Mouse (Mus musculus): Measurements from ENCODE around the gene Axin2. TPM values are rescaled to one million over a fixed set of nuclear protein-coding genes. Genes with fewer than 3 reads are reported as not detected.
A peak's percentile ranks its signal among the peaks of the same experiment; 100 is the strongest.

Axin2 gene
- total RNA-seq, 2 experiments from 2014 or later, result 5.8 to 6.3 TPM

DNA sequence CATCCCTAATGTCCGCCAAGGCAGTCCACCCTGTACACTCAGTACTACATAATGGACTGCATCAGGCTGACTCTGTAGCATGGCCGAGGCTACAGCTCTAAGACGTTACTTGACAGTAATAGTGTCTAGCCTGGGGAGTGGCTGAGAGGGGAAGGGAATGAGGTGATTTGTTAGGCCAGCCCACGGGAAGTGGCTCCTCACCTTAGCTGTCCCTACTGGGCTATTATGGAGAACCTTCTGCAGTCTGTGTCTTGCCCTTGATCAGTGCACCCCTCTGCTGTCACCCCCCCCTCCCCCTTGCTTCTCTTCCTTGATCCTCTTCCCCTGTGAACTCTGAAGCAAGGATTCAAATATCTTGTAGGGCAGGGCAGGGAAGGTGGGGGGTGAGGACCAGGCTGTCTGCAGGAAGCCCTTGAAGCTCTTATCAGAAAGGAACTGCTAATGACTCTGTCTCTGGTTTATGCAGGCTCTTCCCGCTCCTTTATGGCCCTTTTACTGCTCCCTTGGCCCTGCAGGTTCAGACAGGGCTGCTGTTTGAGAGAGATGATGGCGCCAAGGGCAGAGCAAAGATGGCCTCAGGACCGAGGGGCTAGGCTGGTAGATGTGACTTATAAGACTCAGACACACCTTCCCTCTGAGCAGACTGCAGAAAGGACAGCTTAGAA, 13.4 kb upstream of the Axin2 start:
- DNase-seq, result no peak

DNA sequence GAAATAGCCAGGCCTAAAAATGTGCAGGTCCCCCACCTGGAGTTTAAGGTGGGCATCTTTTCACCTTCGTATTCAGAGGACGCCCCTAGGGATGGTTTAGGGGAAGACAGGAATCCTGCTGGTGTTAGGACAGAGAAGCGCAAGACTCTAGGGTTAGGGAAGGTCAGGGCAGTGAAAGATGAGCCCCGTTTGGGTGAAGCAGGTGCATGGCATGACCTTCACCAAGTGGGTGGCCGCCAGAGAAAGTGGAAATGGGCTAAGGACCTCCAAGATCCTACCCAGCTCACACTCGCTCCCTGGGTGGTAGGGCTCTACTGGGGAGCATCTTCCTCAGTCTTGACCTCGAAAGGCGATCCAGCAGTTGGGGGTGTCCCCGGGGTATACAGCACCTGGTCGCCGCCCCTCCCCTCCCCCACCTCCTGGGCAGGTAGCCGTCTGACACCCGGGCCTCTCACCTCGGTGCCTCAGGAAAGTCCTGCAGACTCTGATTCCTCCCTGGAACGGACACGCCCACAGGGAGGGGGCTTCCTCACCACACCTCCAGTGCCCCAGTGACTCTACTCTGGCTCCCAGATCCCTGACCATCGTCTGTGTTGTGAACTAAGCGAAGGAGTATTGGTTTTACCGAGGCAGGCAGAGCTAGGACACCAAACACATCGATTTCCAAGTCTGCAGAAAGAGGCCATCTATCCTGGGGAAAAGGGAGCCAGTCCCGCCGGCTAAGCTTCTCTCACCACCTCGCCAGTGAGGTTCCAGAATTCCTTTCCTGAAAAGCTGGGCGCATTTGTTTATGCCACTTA, 10.6 kb upstream of the Axin2 start:
- DNase-seq, result no peak

DNA sequence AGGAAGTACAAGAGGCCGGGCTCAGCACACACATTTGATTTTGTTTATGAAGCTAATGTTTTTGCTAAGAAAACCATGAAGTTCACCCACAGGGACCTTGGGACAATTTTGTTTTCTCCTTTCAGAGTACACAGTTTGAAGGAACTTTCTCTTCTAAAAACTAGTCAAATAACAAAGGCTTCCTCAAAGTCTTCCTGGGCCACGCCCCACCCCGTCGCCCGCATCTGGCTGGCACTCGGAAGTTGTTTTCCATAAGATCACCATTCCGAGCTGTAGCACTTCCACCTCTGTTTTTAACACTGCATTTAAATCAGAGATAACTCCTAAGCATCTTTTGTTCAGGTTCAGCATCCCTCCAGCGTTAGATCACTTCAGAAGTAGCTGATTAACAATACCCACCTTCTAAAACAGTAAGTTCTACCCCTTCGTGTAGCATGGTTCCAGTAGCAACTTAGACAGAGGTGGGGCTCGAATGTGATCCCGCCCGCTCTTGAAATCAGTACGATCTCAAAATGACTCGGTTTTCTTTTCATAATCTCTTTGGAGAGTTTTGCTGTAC, 9.7 kb upstream of the Axin2 start:
- no peak for DNase-seq

DNA sequence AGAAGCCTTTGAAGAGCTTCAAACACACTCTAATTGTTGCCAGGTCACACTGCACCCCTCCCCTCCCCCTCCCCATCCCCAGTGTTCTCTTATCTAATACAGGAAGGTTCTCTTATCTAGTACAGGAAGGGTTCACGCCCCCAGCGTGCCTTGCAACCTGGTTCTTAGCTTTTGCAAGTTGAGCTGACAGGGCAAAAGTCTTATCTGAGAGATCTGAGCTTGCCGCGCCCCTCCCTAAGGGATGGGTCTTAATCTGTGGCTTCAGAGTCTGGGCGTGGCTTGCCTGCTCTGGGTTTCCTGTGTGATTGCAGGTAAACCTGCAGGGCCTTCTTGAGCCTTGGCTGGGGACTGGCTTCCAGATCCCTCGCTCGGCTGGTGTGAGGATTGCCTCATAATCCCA, 9.2 kb upstream of the Axin2 start:
- DNase-seq, result no peak

DNA sequence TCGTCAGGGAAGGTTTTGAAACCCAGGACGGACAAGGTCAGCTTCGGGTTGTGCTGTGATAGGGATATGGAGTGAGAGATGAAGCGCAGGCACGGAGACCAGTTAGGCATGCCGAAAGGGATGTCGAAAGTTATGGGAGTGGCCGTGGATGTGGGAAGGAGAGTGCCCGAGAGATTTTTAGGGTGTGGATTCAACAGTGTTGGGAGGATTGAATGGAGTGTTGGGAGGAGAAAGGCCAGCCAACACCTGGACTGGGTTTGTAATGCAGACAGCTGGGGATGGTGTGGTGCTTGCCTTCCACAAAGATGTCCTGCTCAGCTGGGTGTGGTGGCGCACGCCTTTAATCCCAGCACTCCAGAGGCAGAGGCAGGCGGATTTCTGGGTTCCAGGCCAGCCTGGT, 8.0 kb upstream of the Axin2 start:
- DNase-seq, result no peak

DNA sequence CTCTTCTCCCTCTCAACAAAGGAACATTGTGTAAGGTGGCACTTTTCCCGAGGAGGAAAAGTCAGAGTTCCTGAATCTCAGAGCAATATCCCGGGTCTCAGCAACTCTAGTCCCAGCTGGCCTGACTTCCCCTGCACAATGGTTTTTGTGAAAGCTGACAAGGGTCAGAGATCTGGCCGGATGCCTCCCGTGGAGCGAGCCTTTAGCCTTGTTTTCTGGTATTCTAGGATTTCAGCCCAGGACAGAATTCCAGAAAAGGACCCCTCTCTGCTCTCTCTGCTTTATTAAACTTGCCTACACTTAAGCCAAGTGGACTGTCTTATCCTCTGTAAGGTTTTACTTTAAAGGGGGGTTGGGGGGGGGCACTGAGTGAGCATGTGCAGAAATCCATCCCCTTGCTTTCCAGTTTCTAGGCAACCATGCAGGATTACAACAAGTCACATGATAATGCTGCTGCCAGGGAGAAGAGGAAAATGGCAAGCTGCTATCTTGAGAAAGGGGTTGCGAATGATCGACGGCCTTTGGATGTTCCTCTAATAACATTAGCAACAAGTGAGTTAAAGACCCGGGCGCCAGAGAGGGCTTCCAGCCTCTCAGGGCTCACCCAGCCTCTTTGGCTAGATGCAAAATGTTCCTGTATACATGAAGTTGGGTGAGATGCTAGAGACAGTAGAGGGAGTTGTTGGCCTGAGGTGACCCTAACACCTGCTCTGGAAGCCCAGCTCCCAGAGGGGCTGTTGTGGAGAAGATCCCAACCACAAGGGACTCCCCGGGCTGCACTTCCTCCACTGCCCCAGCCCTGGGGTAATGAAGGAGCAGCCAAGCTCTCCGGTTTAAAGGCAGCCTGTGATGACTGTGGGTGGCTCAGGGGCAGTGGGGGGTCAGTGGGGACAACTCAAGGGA, 2.5 kb upstream of the Axin2 start:
- DNase-seq, result peak; percentile 49

DNA sequence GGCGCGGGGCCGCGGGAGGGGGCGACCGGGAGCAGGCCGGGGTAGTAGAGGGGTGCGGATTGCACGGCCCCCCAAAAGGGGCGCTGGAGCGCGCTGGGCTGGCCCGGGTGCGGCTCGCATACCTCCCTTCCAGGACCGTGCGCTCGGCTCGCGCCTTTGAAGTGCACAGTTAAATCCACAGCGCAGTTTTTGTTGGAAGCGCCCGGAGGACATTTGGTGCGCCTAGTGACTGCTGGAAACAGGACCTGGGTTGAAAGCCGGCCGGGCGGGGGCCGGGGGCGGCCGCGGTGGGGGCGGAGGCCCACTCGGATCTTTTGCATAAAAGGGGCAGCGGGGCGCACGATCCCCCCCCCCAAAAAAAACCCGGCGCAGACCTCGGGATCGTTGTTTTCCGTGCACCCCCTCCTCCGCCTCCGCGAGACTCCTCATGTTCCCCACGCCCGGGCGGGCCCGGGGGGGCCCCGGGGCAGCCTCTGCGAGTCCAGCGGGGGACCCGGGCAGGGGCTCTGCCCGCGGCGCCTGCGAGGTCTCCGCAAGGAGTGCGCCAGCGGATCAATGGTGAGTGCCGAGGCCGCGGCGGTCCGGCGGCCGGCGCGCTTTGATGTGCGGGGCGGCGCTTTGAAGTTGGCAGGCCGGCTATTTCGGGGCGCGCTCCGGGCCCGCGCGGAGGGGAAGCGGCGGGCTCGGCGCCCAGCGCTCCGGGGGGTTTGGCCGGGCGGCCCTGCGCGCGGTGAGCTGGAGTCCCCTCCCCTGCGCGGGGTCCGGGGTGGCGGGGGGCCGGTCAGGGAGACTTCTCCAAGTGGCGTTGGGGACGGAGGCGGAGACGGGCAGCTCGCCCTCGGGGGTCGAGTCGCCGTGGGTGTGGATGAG, 722 bp downstream of the Axin2 start:
- peak; percentile 86 for DNase-seq

DNA sequence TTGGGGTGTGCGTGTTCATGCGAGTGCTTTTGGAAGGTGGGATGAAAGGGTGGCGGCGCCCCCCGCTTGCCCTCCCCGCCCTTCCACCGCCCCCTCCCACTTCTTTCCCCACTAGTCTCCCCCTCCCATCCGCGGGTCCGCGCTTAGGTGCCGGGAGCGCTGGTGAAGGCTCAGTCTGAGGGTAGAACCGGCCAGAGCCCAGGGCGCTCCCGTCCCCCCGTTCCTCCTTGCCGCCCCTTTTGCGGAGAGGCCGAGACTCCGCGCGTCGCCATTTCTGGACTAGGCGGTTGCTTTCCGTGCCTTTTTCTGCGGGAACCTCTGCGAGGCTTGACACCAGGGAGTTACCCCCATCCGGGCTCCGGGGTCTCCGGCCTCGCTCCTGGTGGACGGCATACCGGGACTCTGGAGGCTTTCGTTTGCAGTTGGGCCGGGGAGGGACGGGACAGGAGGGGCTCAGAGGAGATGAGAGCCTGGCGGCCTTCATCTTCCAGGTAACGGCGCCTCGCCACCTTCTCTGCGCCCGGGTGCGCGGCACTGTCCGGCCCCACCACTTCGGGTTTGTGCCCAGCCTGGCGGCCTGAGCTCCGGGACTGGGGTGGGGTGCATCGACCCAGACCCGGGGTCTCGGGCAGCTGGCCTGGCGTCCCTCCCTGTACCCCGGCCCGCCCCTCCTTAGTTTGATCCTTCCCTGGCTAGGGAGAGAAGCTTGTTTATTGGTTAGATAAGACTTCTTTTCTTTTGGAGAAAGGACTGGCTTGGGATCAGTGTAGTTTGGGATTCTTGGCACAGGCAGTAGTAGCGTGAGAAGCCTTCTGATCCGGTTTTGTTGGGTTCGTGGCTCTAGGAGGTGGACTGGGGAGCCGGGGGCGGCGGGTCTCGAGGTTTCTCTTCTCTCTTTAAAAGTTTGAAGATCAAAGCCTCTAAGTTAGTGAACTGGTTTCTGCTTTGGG, 1.6 kb downstream of the Axin2 start:
- DNase-seq, result peak; percentile 42

DNA sequence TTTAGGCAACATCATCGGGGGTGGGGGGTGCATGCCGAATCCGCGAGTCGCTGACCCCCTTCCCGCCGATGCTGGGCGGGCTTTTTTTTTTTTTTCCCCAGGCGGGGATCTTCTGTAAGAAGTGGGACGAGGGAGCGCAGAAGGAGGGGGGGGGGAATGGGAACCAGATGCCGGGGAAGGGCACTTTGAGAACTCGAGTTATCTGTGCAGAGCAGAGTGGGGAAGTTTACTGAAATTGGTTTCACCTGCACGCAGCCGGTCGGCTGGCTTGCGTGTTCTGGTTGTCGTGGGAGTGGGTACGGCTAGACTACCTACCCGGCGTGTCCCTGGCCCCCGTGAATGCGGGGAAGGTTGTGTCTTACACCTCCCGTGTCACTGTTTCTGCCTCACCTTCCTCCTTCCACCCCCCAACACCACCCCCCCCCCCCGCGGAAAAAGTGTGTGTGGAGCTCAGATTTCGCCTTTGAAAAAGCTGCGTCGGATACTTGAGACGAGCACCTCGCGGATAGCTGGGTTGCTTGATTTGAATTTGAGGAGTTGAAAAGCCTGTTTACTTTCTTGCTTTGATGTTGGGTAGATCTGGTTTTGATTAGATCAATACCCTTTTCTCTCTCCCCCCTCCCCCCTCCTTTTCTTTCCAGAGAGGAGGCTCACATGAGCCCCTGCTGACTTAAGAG, 2.5 kb downstream of the Axin2 start:
- no peak for DNase-seq

DNA sequence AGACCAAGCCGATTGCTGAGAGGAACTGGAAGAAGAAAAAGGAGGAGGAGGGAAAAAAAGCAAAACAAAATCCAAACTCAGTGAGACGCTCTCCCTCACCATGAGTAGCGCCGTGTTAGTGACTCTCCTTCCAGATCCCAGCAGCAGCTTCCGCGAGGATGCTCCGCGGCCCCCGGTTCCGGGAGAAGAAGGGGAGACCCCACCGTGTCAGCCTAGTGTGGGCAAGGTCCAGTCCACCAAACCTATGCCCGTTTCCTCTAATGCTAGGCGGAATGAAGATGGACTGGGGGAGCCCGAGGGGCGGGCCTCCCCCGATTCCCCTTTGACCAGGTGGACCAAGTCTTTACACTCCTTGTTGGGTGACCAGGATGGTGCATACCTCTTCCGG, 3.0 kb downstream of the Axin2 start:
- DNase-seq, result no peak

DNA sequence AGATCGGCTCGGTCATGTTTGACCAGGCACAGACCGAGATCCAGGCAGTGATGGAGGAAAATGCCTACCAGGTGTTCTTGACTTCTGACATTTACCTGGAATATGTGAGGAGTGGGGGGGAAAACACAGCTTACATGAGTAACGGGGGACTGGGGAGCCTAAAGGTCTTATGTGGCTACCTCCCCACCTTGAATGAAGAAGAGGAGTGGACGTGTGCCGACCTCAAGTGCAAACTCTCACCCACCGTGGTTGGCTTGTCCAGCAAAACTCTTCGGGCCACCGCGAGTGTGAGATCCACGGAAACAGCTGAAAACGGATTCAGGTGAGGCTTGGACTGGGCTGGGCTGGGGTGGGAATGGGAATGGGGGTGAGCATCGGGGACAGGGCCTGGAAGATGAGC, 3.6 kb downstream of the Axin2 start:
- DNase-seq, result no peak

DNA sequence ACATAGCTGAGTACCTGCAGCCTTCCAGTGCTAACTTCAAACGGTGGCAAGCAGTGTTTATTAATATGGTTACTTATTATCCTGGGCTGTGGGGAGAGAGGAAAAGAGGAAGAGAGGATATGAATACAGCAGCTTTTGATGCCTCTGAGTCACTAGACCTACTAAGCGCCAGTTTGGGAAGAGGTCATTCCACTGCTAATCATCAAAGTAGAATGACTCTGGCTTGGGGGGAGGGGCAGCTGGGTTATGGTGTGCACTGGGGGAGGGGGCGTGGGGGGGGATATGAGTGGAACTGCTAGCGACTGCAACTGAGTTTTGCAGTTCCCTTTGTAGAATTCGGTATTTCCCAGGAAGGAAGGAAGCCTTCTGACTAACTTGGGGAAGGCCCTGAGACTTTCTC, 4.2 kb downstream of the Axin2 start:
- DNase-seq, result no peak

DNA sequence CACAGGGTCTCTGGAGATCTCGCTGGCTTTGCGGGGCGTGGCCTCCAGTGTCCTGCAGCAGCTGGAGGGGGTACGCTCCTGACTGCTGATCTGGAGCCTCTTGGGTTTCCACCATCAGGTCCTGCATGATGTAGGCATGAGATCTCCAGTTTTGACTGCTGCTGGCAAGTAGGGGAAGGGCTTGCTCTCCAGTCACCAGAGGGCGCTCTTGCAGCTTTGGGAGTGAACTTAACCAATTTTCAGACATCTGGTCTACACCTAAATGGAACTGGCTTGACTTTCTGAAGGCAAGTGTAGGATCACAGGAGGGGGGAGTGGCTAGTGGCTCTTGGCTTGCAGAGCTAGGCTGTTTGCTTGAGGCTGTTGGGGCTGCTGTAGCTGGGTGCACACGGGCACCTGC, 5.1 kb downstream of the Axin2 start:
- DNase-seq, result peak; percentile 91

DNA sequence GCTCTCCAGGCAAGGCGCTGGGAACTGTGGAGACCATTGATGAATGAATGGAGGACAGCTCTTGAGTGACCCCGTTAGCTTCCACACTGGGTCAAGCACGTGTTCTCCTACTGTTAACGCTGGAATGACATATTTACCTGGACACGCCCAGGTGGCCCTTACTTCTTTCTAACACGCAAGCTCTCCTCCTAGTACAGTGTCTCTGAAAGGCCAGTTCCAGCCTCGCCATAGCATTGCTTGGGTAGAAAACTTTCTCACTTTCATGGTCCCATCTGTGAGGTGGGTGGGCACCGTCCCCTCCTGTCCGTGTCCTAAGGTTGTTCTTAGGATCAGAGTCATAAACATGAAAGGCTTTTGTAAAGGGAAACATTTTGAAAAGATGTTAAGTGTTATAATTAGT, 5.7 kb downstream of the Axin2 start:
- DNase-seq, result no peak

DNA sequence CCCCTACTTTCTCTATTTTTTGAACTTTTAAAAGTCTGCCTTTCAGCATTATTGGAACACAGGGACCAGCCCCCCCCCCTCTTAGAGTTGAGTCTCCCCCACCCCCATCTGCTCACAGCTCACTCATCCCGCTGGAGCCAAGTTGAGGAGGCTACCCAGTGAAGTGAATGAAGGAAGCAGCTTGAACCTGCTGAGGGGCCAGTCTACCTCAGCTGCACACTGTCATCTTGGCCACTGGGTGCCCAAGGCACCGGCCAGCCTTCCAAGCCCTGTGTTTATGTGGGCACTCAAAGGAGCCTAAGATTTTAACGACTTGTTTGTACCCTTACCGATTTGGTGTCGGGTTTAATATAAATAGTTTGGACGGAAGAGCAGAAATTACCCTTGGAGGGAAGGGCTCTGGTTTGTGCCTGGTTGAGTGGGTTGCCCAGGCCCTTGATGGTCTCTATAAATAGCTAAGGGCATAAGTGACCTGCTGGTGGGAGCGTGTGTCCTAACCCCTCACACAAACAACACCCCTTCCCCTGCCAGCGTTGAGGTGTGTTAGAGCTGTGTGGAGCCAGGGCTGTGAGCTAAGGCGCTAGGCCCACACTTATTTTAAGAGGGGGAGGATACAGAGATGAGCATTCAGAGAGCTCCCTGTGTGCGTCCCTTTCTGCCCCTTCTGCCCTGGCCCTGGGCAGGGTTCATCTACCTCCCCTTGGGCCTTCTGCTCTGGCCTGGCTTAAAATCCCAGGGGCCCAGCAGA, 6.4 kb downstream of the Axin2 start:
- DNase-seq, result no peak

DNA sequence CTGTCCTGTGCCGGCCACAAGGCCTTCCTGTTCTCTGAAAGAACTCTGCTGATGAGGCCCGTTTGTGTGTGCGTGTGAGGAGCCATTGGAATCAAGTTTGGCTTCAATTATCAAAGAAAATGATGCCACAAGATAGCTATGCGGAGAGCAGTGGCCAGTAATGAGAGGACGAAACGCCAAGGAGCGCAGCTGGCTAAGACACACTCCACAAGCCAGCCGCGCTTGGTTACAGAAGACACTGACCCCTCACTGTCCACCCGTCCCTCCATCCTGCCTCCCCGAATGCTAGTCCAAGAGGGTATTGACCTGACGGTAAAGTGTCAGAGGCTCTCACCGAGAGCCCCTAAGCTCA, 6.9 kb downstream of the Axin2 start:
- DNase-seq, result no peak

DNA sequence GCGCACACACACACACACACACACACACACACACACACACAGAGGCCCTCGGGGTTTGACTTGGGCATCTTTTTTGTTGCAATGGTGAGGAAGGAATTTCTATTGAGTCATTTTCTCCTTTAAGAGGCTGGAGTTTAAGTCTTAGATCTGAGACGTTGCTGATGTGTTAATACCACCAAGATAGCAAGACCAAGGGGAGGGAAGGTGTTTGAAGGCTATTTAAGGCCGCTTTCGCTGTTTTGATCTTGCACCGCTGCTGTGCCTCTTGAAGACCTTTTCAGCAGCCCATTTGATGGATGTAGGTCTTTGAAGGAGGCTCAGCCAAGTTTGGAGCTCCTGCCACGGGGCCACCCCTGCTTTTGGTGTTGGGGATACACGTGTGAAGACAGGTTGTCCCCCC, 7.9 kb downstream of the Axin2 start:
- no peak for DNase-seq

DNA sequence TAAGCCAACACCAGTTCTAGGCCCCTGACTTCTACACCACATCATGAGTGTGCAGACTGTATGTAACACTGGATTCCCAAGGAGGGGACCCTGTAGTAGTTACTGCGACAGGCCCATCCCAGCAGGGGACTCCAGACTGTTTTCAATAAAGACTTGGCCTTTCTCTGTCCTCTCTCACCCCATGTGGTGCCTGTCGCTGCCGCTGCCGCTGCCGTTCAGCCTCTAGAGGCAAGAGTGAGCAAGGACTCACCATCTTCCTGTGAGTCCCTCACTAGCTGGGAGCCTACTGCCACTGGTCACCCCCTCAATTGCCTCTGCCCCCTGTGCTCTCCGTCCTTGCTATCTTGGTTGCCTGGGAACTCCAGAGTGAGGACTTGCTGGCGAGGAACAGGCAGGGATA, 8.6 kb downstream of the Axin2 start:
- no peak for DNase-seq

DNA sequence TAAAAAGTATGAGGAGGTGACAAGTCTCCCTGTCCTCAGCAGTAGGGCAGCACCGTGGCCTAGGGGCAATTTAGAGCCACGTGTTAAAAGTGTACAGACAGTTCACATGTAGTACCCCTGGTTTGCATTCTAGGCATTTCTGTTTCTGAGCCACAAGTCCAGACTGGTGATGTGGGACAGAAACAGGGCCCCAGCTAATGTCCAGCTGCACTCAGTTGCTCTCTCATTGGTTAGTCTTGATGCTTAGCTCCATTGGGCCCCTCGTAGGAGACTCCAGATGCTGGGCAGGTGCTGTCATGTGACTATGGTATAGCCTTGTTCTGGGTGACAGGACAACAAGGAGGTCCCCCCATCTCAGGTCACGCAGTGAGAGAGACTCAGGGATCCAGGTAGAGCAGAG, 9.0 kb downstream of the Axin2 start:
- no peak for DNase-seq

DNA sequence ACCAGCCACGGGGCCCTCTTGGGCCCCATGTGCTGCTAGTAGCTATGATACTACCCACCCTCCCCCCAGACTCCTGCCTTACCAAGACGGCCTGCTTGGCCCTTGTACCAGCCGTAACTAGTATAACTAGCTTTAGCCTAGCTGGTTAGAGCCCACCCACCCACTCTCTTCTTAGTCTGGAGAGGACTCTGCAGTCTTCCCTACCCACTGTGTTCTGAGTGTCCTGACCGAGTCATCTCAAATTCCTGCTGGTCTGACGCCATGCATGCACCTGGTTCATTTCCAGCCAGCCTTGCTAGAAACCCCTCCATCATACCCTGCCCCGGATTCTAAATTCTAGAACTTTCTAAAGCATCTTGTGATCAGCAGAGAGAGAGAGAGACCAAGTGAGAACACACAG, 9.6 kb downstream of the Axin2 start:
- no peak for DNase-seq

Data from heart, postnatal 4 days (tissue).